Mouse (Mus musculus) brain, embryonic 14.5 days (tissue): ENCODE results near the gene Dixdc1.

ENCODE experiments used
- CTCF ChIP-seq: fragments of 200-500 bp; IDR thresholded peaks from 2 replicates; pipeline ENCODE4 v1.5.1; 2012; ENCODE audit warnings: inconsistent platforms, mild to moderate bottlenecking, moderate library complexity, borderline replicate concordance; ENCODE audit not compliant: insufficient read depth, insufficient read length; ENCODE audit errors: extremely low read depth
- POLR2A ChIP-seq: fragments of 200-500 bp; IDR thresholded peaks from 2 replicates; pipeline ENCODE4 v1.6.1; 2012; ENCODE audit warnings: mild to moderate bottlenecking, inconsistent platforms, borderline replicate concordance; ENCODE audit not compliant: poor library complexity, insufficient read depth, insufficient read length, severe bottlenecking; ENCODE audit errors: extremely low read depth

- TF ChIP-seq CTCF (no peak), POLR2A (no peak)
Observed at GRCm38 (mm10) chr9:50761520-50762243, 22.4 kb upstream of the Dixdc1 start.
